Mouse (Mus musculus) spleen, embryonic (tissue): ENCODE results near the gene Tas2r119.
"Not testable (repeated sequence)": the region's sequence is repeated elsewhere in the genome, so short reads cannot be mapped to it uniquely, and the experiment has no call there.

Experiments
- CTCF ChIA-PET: fragments of 350-600 bp; sonication (Branson Sonifier 250); formaldehyde crosslinking; loops from one replicate; lab custom pipeline; 2022; lab: Charles Lee

The Tas2r119 gene

GRCm38 (mm10) chr15:32176989-32177388 lies at the start of gene Tas2r119:
Gene Tas2r119 (plus strand): TSS chr15:32177289.
- CTCF ChIA-PET: no interaction called here

- CTCF ChIA-PET: no interaction called here
Measured at GRCm38 (mm10) chr15:32132315-32132714, 44.8 kb upstream of the Tas2r119 start.

GRCm38 (mm10) chr15:32141657-32142056 lies 35.4 kb upstream of the Tas2r119 start:
- CTCF ChIA-PET: no interaction called here

- CTCF ChIA-PET: no interaction called here
Measured at GRCm38 (mm10) chr15:32144269-32144668, 32.8 kb upstream of the Tas2r119 start.

GRCm38 (mm10) chr15:32153404-32153803 lies 23.7 kb upstream of the Tas2r119 start:
- CTCF ChIA-PET: no interaction called here

- CTCF ChIA-PET: no interaction called here
Measured at GRCm38 (mm10) chr15:32153857-32154449, 23.1 kb upstream of the Tas2r119 start.

- CTCF ChIA-PET: no interaction called here
Measured at GRCm38 (mm10) chr15:32156126-32156525, 21.0 kb upstream of the Tas2r119 start.

GRCm38 (mm10) chr15:32160281-32160680 lies 16.8 kb upstream of the Tas2r119 start:
- CTCF ChIA-PET: no interaction called here

- CTCF ChIA-PET: no interaction called here
Measured at GRCm38 (mm10) chr15:32171764-32172163, 5.3 kb upstream of the Tas2r119 start.

- CTCF ChIA-PET: no interaction called here
Measured at GRCm38 (mm10) chr15:32172175-32172987, 4.7 kb upstream of the Tas2r119 start.

- CTCF ChIA-PET: no interaction called here
Measured at GRCm38 (mm10) chr15:32172988-32173329, 4.1 kb upstream of the Tas2r119 start.

GRCm38 (mm10) chr15:32180010-32180725 lies 3.1 kb downstream of the Tas2r119 start:
- CTCF ChIA-PET: no interaction called here

GRCm38 (mm10) chr15:32182026-32182425 lies 4.9 kb downstream of the Tas2r119 start:
- CTCF ChIA-PET: no interaction called here

GRCm38 (mm10) chr15:32184964-32185363 lies 7.9 kb downstream of the Tas2r119 start:
- CTCF ChIA-PET: no interaction called here

GRCm38 (mm10) chr15:32189879-32190278 lies 12.8 kb downstream of the Tas2r119 start:
- CTCF ChIA-PET: no interaction called here

GRCm38 (mm10) chr15:32190436-32190835 lies 13.3 kb downstream of the Tas2r119 start:
- CTCF ChIA-PET: no interaction called here

- CTCF ChIA-PET: no interaction called here
Measured at GRCm38 (mm10) chr15:32192948-32193347, 15.9 kb downstream of the Tas2r119 start.

- CTCF ChIA-PET: no interaction called here
Measured at GRCm38 (mm10) chr15:32198076-32198475, 21.0 kb downstream of the Tas2r119 start.

GRCm38 (mm10) chr15:32198561-32198960 lies 21.5 kb downstream of the Tas2r119 start:
- CTCF ChIA-PET: no interaction called here

GRCm38 (mm10) chr15:32203242-32203641 lies 26.2 kb downstream of the Tas2r119 start:
- CTCF ChIA-PET: no interaction called here

GRCm38 (mm10) chr15:32204908-32205307 lies 27.8 kb downstream of the Tas2r119 start:
- CTCF ChIA-PET: no interaction called here

- CTCF ChIA-PET: not testable (repeated sequence)
Measured at GRCm38 (mm10) chr15:32214687-32215086, 37.6 kb downstream of the Tas2r119 start.

GRCm38 (mm10) chr15:32223028-32223427 lies 45.9 kb downstream of the Tas2r119 start:
- CTCF ChIA-PET: no interaction called here
